Mouse (Mus musculus): Measurements from ENCODE around the gene Glce. TPM values are rescaled to one million over a fixed set of nuclear protein-coding genes. Genes with fewer than 3 reads are reported as not detected.

Gene Glce
- polyA plus RNA-seq, 1 experiment from 2014 or later = 25.5 TPM

- Histone ChIP-seq H3K9me3 (replicated peaks; ENCODE audit: control insufficient read depth, low read length) (no peaks in the 10 kb centered on the region), H3K4me2 (ENCODE audit: low read depth, low read length) (no peak overlapping the region), H3K4me1 (ENCODE audit: control insufficient read depth, insufficient read depth, low read length) (no peaks in the 10 kb centered on the region), H3K36me3 (ENCODE audit: control insufficient read depth, insufficient read depth, low read length) (no peaks in the 10 kb centered on the region), H3K4me3 (replicated peaks; ENCODE audit: low read length) (no peak overlapping the region), H3K27me3 (ENCODE audit: control insufficient read depth, insufficient read depth, low read length) (no peaks in the 10 kb centered on the region), H3K27ac (ENCODE audit: low read length) (no peak overlapping the region), H3K9ac (ENCODE audit: low read length) (no peak overlapping the region)
- no peak for ATAC-seq (ENCODE audit: insufficient read depth, low FRiP score)
- WGBS = 70% methylated on average over 6 of the region's 6 CpGs
These were observed 32.9 kb upstream of the Glce start for GRCm38 (mm10) chr9:62155400-62155799.

- 75% methylated on average over 7 of the region's 7 CpGs for WGBS
- Histone ChIP-seq H3K36me3 (ENCODE audit: control insufficient read depth, insufficient read depth, low read length) (no peaks in the 10 kb centered on the region), H3K4me1 (ENCODE audit: control insufficient read depth, insufficient read depth, low read length) (no peaks in the 10 kb centered on the region), H3K27me3 (ENCODE audit: control insufficient read depth, insufficient read depth, low read length) (no peaks in the 10 kb centered on the region), H3K4me2 (ENCODE audit: low read depth, low read length) (no peak overlapping the region), H3K4me3 (replicated peaks; ENCODE audit: low read length) (no peak overlapping the region), H3K9me3 (replicated peaks; ENCODE audit: control insufficient read depth, low read length) (no peaks in the 10 kb centered on the region), H3K27ac (ENCODE audit: low read length) (no peak overlapping the region), H3K9ac (ENCODE audit: low read length) (no peak overlapping the region)
- no peak for ATAC-seq (ENCODE audit: insufficient read depth, low FRiP score)
These were observed 32.5 kb upstream of the Glce start for GRCm38 (mm10) chr9:62154956-62155355.

GRCm38 (mm10) chr9:62154551-62154950, 32.1 kb upstream of the Glce start:
- WGBS = 72% methylated on average over 3 of the region's 3 CpGs
- ATAC-seq (ENCODE audit: insufficient read depth, low FRiP score) = no peak
- no peaks in the 10 kb centered on the region for H3K4me1 ChIP-seq (ENCODE audit: control insufficient read depth, insufficient read depth, low read length)
- H3K4me2 ChIP-seq (ENCODE audit: low read depth, low read length) = no peak overlapping the region
- H3K9me3 ChIP-seq (replicated peaks; ENCODE audit: control insufficient read depth, low read length) = no peaks in the 10 kb centered on the region
- no peak overlapping the region for H3K27ac ChIP-seq (ENCODE audit: low read length)
- no peaks in the 10 kb centered on the region for H3K36me3 ChIP-seq (ENCODE audit: control insufficient read depth, insufficient read depth, low read length)
- no peak overlapping the region for H3K9ac ChIP-seq (ENCODE audit: low read length)
- no peak overlapping the region for H3K4me3 ChIP-seq (replicated peaks; ENCODE audit: low read length)
- H3K27me3 ChIP-seq (ENCODE audit: control insufficient read depth, insufficient read depth, low read length) = no peaks in the 10 kb centered on the region

GRCm38 (mm10) chr9:62153263-62153662, 30.8 kb upstream of the Glce start:
- Histone ChIP-seq H3K4me1 (ENCODE audit: control insufficient read depth, insufficient read depth, low read length) (no peaks in the 10 kb centered on the region), H3K27ac (ENCODE audit: low read length) (no peak overlapping the region), H3K27me3 (ENCODE audit: control insufficient read depth, insufficient read depth, low read length) (no peaks in the 10 kb centered on the region), H3K9me3 (replicated peaks; ENCODE audit: control insufficient read depth, low read length) (no peaks in the 10 kb centered on the region), H3K4me3 (replicated peaks; ENCODE audit: low read length) (no peak overlapping the region), H3K9ac (ENCODE audit: low read length) (no peak overlapping the region), H3K36me3 (ENCODE audit: control insufficient read depth, insufficient read depth, low read length) (no peaks in the 10 kb centered on the region), H3K4me2 (ENCODE audit: low read depth, low read length) (no peak overlapping the region)
- ATAC-seq (ENCODE audit: insufficient read depth, low FRiP score) = no peak
- 83% methylated on average over 7 of the region's 7 CpGs for WGBS

- 83% methylated on average over 2 of the region's 2 CpGs for WGBS
- no peak overlapping the region for H3K4me2 ChIP-seq (ENCODE audit: low read depth, low read length)
- H3K4me3 ChIP-seq (replicated peaks; ENCODE audit: low read length) = no peak overlapping the region
- H3K4me1 ChIP-seq (ENCODE audit: control insufficient read depth, insufficient read depth, low read length) = no peaks in the 10 kb centered on the region
- H3K27me3 ChIP-seq (ENCODE audit: control insufficient read depth, insufficient read depth, low read length) = no peaks in the 10 kb centered on the region
- no peaks in the 10 kb centered on the region for H3K36me3 ChIP-seq (ENCODE audit: control insufficient read depth, insufficient read depth, low read length)
- ATAC-seq (ENCODE audit: insufficient read depth, low FRiP score) = no peak
- no peaks in the 10 kb centered on the region for H3K9me3 ChIP-seq (replicated peaks; ENCODE audit: control insufficient read depth, low read length)
- no peak overlapping the region for H3K9ac ChIP-seq (ENCODE audit: low read length)
- H3K27ac ChIP-seq (ENCODE audit: low read length) = no peak overlapping the region
These were observed 30.1 kb upstream of the Glce start for GRCm38 (mm10) chr9:62152506-62152905.

- Histone ChIP-seq H3K4me3 (replicated peaks; ENCODE audit: low read length) (no peak overlapping the region), H3K27me3 (ENCODE audit: control insufficient read depth, insufficient read depth, low read length) (no peaks in the 10 kb centered on the region), H3K36me3 (ENCODE audit: control insufficient read depth, insufficient read depth, low read length) (no peaks in the 10 kb centered on the region), H3K9me3 (replicated peaks; ENCODE audit: control insufficient read depth, low read length) (no peaks in the 10 kb centered on the region), H3K4me2 (ENCODE audit: low read depth, low read length) (no peak overlapping the region), H3K4me1 (ENCODE audit: control insufficient read depth, insufficient read depth, low read length) (no peaks in the 10 kb centered on the region), H3K9ac (ENCODE audit: low read length) (no peak overlapping the region), H3K27ac (ENCODE audit: low read length) (no peak overlapping the region)
- ATAC-seq (ENCODE audit: insufficient read depth, low FRiP score) = no peak
- whole genome bisulfite sequencing = 79% methylated on average over 2 of the region's 2 CpGs
These were observed 22.7 kb upstream of the Glce start for GRCm38 (mm10) chr9:62145198-62145597.

- Histone ChIP-seq H3K9me3 (replicated peaks; ENCODE audit: control insufficient read depth, low read length) (no peaks in the 10 kb centered on the region), H3K36me3 (ENCODE audit: control insufficient read depth, insufficient read depth, low read length) (no peaks in the 10 kb centered on the region), H3K27ac (ENCODE audit: low read length) (no peak overlapping the region), H3K4me2 (ENCODE audit: low read depth, low read length) (no peak overlapping the region), H3K9ac (ENCODE audit: low read length) (no peak overlapping the region), H3K27me3 (ENCODE audit: control insufficient read depth, insufficient read depth, low read length) (no peaks in the 10 kb centered on the region), H3K4me3 (replicated peaks; ENCODE audit: low read length) (no peak overlapping the region), H3K4me1 (ENCODE audit: control insufficient read depth, insufficient read depth, low read length) (no peaks in the 10 kb centered on the region)
- 54% methylated on average over 7 of the region's 7 CpGs for WGBS
- no peak for ATAC-seq (ENCODE audit: insufficient read depth, low FRiP score)
These were observed 21.0 kb upstream of the Glce start for GRCm38 (mm10) chr9:62143428-62143827.

GRCm38 (mm10) chr9:62139027-62139426, 16.6 kb upstream of the Glce start:
- ATAC-seq (ENCODE audit: insufficient read depth, low FRiP score) = no peak
- Histone ChIP-seq H3K4me2 (ENCODE audit: low read depth, low read length) (no peak overlapping the region), H3K9me3 (replicated peaks; ENCODE audit: control insufficient read depth, low read length) (no peaks in the 10 kb centered on the region), H3K27ac (ENCODE audit: low read length) (no peak overlapping the region), H3K27me3 (ENCODE audit: control insufficient read depth, insufficient read depth, low read length) (no peaks in the 10 kb centered on the region), H3K4me1 (ENCODE audit: control insufficient read depth, insufficient read depth, low read length) (no peaks in the 10 kb centered on the region), H3K36me3 (ENCODE audit: control insufficient read depth, insufficient read depth, low read length) (no peaks in the 10 kb centered on the region), H3K4me3 (replicated peaks; ENCODE audit: low read length) (no peak overlapping the region), H3K9ac (ENCODE audit: low read length) (no peak overlapping the region)
- 44% methylated on average over 7 of the region's 7 CpGs for WGBS

GRCm38 (mm10) chr9:62137259-62137658, 14.8 kb upstream of the Glce start:
- no peaks in the 10 kb centered on the region for H3K27me3 ChIP-seq (ENCODE audit: control insufficient read depth, insufficient read depth, low read length)
- ATAC-seq (ENCODE audit: insufficient read depth, low FRiP score) = no peak
- WGBS = 30% methylated on average over 8 of the region's 8 CpGs
- H3K36me3 ChIP-seq (ENCODE audit: control insufficient read depth, insufficient read depth, low read length) = no peaks in the 10 kb centered on the region
- H3K4me3 ChIP-seq (replicated peaks; ENCODE audit: low read length) = no peak overlapping the region
- H3K9me3 ChIP-seq (replicated peaks; ENCODE audit: control insufficient read depth, low read length) = no peaks in the 10 kb centered on the region
- H3K4me1 ChIP-seq (ENCODE audit: control insufficient read depth, insufficient read depth, low read length) = no peaks in the 10 kb centered on the region
- no peak overlapping the region for H3K9ac ChIP-seq (ENCODE audit: low read length)
- H3K27ac ChIP-seq (ENCODE audit: low read length) = no peak overlapping the region
- H3K4me2 ChIP-seq (ENCODE audit: low read depth, low read length) = no peak overlapping the region
